Mouse (Mus musculus): ENCODE data around the gene Armc7. TPM values are rescaled to one million over a fixed set of nuclear protein-coding genes. Genes with fewer than 3 reads are reported as not detected.
"Not testable (repeated sequence)": the region's sequence is repeated elsewhere in the genome, so short reads cannot be mapped to it uniquely, and the experiment has no call there.

Gene Armc7
- polyA plus RNA-seq, 1 experiment from 2014 or later, result 13.3 TPM

DNA sequence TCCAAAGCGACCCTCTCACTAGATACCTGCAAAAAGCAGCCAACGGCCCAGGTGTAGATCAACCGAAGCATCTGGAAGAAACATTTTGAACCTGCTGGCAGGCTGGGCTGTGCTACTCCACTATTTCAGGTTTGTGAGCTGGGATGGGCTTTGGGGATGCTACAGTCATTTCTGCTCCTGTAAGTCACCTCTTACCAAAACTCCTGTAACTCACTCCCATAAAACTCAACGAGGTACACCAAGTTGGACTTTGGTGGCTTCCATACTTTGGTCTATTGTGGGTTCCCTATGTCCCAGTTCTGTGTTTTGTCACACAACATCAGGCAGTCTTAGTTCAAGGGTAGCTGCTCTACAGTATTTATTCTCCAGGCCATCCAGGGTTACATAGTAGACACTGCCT, 45.6 kb downstream of the Armc7 start:
- ChIA-PET POLR2A (no interaction called here), CTCF (interaction anchor here (0.9 kb wide), 1 partner anchor 14 kb away, joined by 3 read pairs; no protein-coding TSS in a partner anchor)
- no peak for ATAC-seq
- in situ Hi-C loops (cut with MboI; ENCODE audit: low pct_unique_long_range_greater_than_20kb), result no loop called here
- no peaks in the 10 kb centered on the region for H3K27me3 ChIP-seq
- no peak for DNase-seq (ENCODE audit: low read depth, low spot score)
- TF ChIP-seq CTCF (IDR thresholded peaks at IDR 0.05), result no peak

DNA sequence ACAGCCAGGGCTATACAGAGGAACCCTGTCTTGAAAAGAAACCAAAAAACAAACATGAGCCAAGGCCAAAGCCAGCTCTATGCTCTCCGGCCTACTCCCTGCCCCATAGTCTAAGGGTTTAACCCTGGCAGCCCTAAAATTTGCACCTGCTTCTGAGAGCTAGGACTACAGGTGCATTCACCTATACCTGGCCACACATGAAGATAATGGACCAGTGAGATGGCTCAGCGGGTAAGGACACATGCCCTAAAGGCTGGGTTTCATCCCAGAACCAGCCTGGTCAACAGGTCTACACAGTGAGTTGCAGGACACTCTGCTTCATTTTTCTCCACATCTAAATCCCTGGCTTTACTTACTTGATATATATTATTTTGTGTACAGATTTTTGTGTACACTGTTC, 46.8 kb downstream of the Armc7 start:
- H3K27me3 ChIP-seq, result no peaks in the 10 kb centered on the region
- TF ChIP-seq CTCF (IDR thresholded peaks at IDR 0.05), result no peak
- DNase-seq (ENCODE audit: low read depth, low spot score) (no peak), ATAC-seq (no peak)
- CTCF ChIA-PET, result no interaction called here
- POLR2A ChIA-PET, result no interaction called here
- in situ Hi-C loops (cut with MboI; ENCODE audit: low pct_unique_long_range_greater_than_20kb), result no loop called here

- ATAC-seq (no peak), DNase-seq (ENCODE audit: low read depth, low spot score) (no peak)
- ChIA-PET POLR2A (no interaction called here), CTCF (no interaction called here)
- in situ Hi-C loops (cut with MboI; ENCODE audit: low pct_unique_long_range_greater_than_20kb), result no loop called here
- no peaks in the 10 kb centered on the region for H3K27me3 ChIP-seq
- TF ChIP-seq CTCF (IDR thresholded peaks at IDR 0.05), result no peak
These were observed 47.2 kb downstream of the Armc7 start for GRCm38 (mm10) chr11:115522703-115523102.

- DNase-seq (ENCODE audit: low read depth, low spot score); in situ Hi-C loops (cut with MboI; ENCODE audit: low pct_unique_long_range_greater_than_20kb); H3K27me3 ChIP-seq; ATAC-seq: not testable (repeated sequence)
- CTCF ChIA-PET, result interaction anchor here (1.0 kb wide), 1 partner anchor 37 kb away, joined by 3 read pairs; no protein-coding TSS in a partner anchor
- POLR2A ChIA-PET, result interaction anchor here (1.3 kb wide), 1 partner anchor 12 kb away, joined by 4 read pairs; the partner anchor contains the start of gene Jpt1
These were observed 51.0 kb downstream of the Armc7 start for GRCm38 (mm10) chr11:115526446-115526845.

- in situ Hi-C loops (cut with MboI; ENCODE audit: low pct_unique_long_range_greater_than_20kb), result no loop called here
- no peaks in the 10 kb centered on the region for H3K27me3 ChIP-seq
- ChIA-PET POLR2A (interaction anchor here (1.1 to 1.4 kb wide), 2 partner anchors 10 to 44 kb away, joined by 3 to 5 read pairs; partner anchors contain the start of gene Nt5c), CTCF (interaction anchor here (1.2 kb wide), 1 partner anchor 14 kb away, joined by 3 read pairs; no protein-coding TSS in a partner anchor)
- TF ChIP-seq CTCF (IDR thresholded peaks at IDR 0.05), result no peak
- DNase-seq (ENCODE audit: low read depth, low spot score) (no peak), ATAC-seq (no peak)
These were observed 59.4 kb downstream of the Armc7 start for GRCm38 (mm10) chr11:115534759-115535371.

- CTCF ChIA-PET, result interaction anchor here (1.2 kb wide), 1 partner anchor 15 kb away, joined by 3 read pairs; no protein-coding TSS in a partner anchor
- DNase-seq (ENCODE audit: low read depth, low spot score) (no peak), ATAC-seq (peak; percentile 55)
- no peaks in the 10 kb centered on the region for H3K27me3 ChIP-seq
- in situ Hi-C loops (cut with MboI; ENCODE audit: low pct_unique_long_range_greater_than_20kb), result no loop called here
- no peak for TF ChIP-seq CTCF (IDR thresholded peaks at IDR 0.05)
- POLR2A ChIA-PET, result interaction anchor here (1.1 to 1.4 kb wide), 3 partner anchors 10 to 44 kb away, joined by 3 to 6 read pairs (median 5); partner anchors contain the start of genes Jpt1 and Nt5c
These were observed 60.1 kb downstream of the Armc7 start for GRCm38 (mm10) chr11:115535401-115536037.

GRCm38 (mm10) chr11:115536038-115536681, 60.7 kb downstream of the Armc7 start, which contains the start of gene Sumo2:
Gene Sumo2, minus strand, starts transcription at chr11:115536276.
- POLR2A ChIA-PET, result interaction anchor here (1.4 kb wide), 1 partner anchor 22 kb away, joined by 6 read pairs; the partner anchor contains the start of gene Jpt1
- peak; percentile 43 for TF ChIP-seq CTCF (IDR thresholded peaks at IDR 0.05)

DNA sequence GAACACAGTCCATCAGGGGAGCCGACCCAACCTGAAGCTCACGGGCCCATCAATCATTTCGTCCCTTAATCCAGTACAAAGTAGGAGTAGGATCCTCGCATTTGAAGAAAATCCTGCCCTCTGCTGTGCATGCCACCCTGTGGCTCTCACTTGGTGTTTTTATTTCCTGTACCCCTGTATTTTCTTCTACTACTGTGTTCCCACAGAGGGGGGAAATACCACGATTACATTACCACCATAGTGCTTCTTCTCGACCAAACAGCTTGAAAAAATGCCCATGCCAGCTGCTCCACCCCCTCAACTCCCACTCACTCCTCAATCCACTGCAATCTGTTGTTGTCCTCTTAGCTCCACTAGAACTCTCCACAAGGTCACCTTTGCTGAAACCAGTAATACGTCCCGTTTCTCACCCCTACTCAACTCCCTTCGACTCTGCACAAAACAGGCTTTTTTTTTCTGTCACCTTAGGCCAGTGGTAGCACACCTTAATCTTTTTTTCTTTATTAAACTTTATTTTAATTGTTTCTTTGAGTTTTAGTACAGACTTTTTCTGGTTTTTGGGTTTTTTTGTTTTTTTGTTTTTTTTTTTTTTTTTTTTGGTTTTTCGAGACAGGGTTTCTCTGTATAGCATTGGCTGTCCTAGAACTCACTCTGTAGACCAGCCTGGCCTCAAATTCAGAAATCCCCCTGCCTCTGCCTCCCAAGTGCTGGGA, 61.5 kb downstream of the Armc7 start:
- in situ Hi-C loops (cut with MboI; ENCODE audit: low pct_unique_long_range_greater_than_20kb), result no loop called here
- no peak for ATAC-seq
- no peaks in the 10 kb centered on the region for H3K27me3 ChIP-seq
- no peak for TF ChIP-seq CTCF (IDR thresholded peaks at IDR 0.05)
- ChIA-PET CTCF (no interaction called here), POLR2A (interaction anchor here (0.8 to 1.4 kb wide), 2 partner anchors 22 to 314 kb away, joined by 4 to 6 read pairs; partner anchors contain the start of gene Jpt1)
- DNase-seq (ENCODE audit: low read depth, low spot score), result no peak

More at GRCm38 (mm10) chr11:115536038-115536681, 60.7 kb downstream of the Armc7 start, which contains the start of gene Sumo2:
- ATAC-seq (peak; percentile 54), DNase-seq (ENCODE audit: low read depth, low spot score) (peak; percentile 70)
- H3K27me3 ChIP-seq, result no peaks in the 10 kb centered on the region
- CTCF ChIA-PET, result no interaction called here
- in situ Hi-C loops (cut with MboI; ENCODE audit: low pct_unique_long_range_greater_than_20kb), result no loop called here

GRCm38 (mm10) chr11:115538045-115538444, 62.6 kb downstream of the Armc7 start:
- H3K27me3 ChIP-seq, result no peaks in the 10 kb centered on the region
- no peak for DNase-seq (ENCODE audit: low read depth, low spot score)
- peak; percentile 47 for TF ChIP-seq CTCF (IDR thresholded peaks at IDR 0.05)
- in situ Hi-C loops (cut with MboI; ENCODE audit: low pct_unique_long_range_greater_than_20kb), result no loop called here
- POLR2A ChIA-PET, result no interaction called here
- CTCF ChIA-PET, result interaction anchor here (1.2 kb wide), 1 partner anchor 12 kb away, joined by 5 read pairs; no protein-coding TSS in a partner anchor
- no peak for ATAC-seq

Other genes starting within 250 kb of the Armc7 start
- gene Grin2c, start 208.4 kb upstream of the Armc7 start, polyA plus RNA-seq (2021), result not detected
- 7.1 TPM for gene Fdxr, start 198.6 kb upstream of the Armc7 start, polyA plus RNA-seq (2021)
- 0.05 TPM for gene Fads6, start 178.0 kb upstream of the Armc7 start, polyA plus RNA-seq (2021)
- gene Otop2, start 168.5 kb upstream of the Armc7 start, polyA plus RNA-seq (2021), result not detected
- gene Ush1g, start 153.6 kb upstream of the Armc7 start, polyA plus RNA-seq (2021), result 0.32 TPM
- gene Otop3, start 140.9 kb upstream of the Armc7 start, polyA plus RNA-seq (2021), result not detected
- gene Hid1, start 107.9 kb upstream of the Armc7 start, polyA plus RNA-seq (2021), result 15.3 TPM
- 21.3 TPM for gene Cdr2l, start 93.8 kb upstream of the Armc7 start, polyA plus RNA-seq (2021)
- gene Mrpl58, start 71.9 kb upstream of the Armc7 start, polyA plus RNA-seq (2021), result 99.9 TPM
- 727 TPM for gene Atp5h, start 55.7 kb upstream of the Armc7 start, polyA plus RNA-seq (2021)
- gene Kctd2, start 55.5 kb upstream of the Armc7 start, polyA plus RNA-seq (2021), result 46.0 TPM
- not detected for gene Trim80, start 35.1 kb upstream of the Armc7 start, polyA plus RNA-seq (2021)
- 0.15 TPM for gene Slc16a5, start 13.2 kb upstream of the Armc7 start, polyA plus RNA-seq (2021)
- gene Nt5c, start 16.2 kb downstream of the Armc7 start, polyA plus RNA-seq (2021), result 128 TPM
- 179 TPM for gene Jpt1, start 38.7 kb downstream of the Armc7 start, polyA plus RNA-seq (2021)
- gene Sumo2, start 60.6 kb downstream of the Armc7 start, polyA plus RNA-seq (2021), result 381 TPM
- gene Nup85, start 88.8 kb downstream of the Armc7 start, polyA plus RNA-seq (2021), result 78.9 TPM
- 69.9 TPM for gene Mrps7, start 128.3 kb downstream of the Armc7 start, polyA plus RNA-seq (2021)
- 31.0 TPM for gene Gga3, start 128.4 kb downstream of the Armc7 start, polyA plus RNA-seq (2021)
- gene Mif4gd, start 137.3 kb downstream of the Armc7 start, polyA plus RNA-seq (2021), result 47.4 TPM
- gene Slc25a19, start 152.6 kb downstream of the Armc7 start, polyA plus RNA-seq (2021), result 48.1 TPM
- 99.5 TPM for gene Grb2, start 232.9 kb downstream of the Armc7 start, polyA plus RNA-seq (2021)